Mouse (Mus musculus) liver, embryonic 16.5 days (tissue): ENCODE measurements around the gene Astn2. TPM values are rescaled to one million over a fixed set of nuclear protein-coding genes. Genes with fewer than 3 reads are reported as not detected.
"Not testable (repeated sequence)": the region's sequence is repeated elsewhere in the genome, so short reads cannot be mapped to it uniquely, and the experiment has no call there.

ENCODE experiments used
- ATAC-seq: fragments of 200-750 bp; cut with Nextera tagmentation; 2 replicates; pipeline ENCODE4 v1.8.0; 2017; ENCODE audit warnings: low read depth, mild to moderate bottlenecking, moderate number of reproducible peaks, moderate library complexity
- H3K27ac ChIP-seq: fragments of 300-500 bp; sonication (generic); 2 replicates; pipeline ENCODE4 v1.5.1; 2014; ENCODE audit warnings: mild to moderate bottlenecking, low read length
- H3K27me3 ChIP-seq: fragments of 300-500 bp; sonication (generic); 2 replicates; pipeline ENCODE4 v1.6.1; 2014; ENCODE audit warnings: low read depth, low read length, mixed read lengths; ENCODE audit not compliant: control insufficient read depth, insufficient read depth
- H3K36me3 ChIP-seq: fragments of 300-500 bp; sonication (generic); 2 replicates; pipeline ENCODE4 v1.6.1; 2014; ENCODE audit warnings: mild to moderate bottlenecking; ENCODE audit not compliant: control insufficient read depth, insufficient read depth
- H3K4me1 ChIP-seq: fragments of 300-500 bp; sonication (generic); 2 replicates; pipeline ENCODE4 v1.6.1; 2014; ENCODE audit warnings: low read depth, low read length, mixed read lengths; ENCODE audit not compliant: control insufficient read depth
- H3K4me2 ChIP-seq: fragments of 300-500 bp; sonication (generic); 2 replicates; pipeline ENCODE4 v1.6.1; 2014; ENCODE audit warnings: low read depth, low read length, mixed read lengths
- H3K4me3 ChIP-seq: fragments of 300-500 bp; sonication (generic); 2 replicates; pipeline ENCODE4 v1.5.1; 2014; ENCODE audit warnings: low read depth, mild to moderate bottlenecking, low read length
- H3K9ac ChIP-seq: fragments of 300-500 bp; sonication (generic); 2 replicates; pipeline ENCODE4 v1.6.1; 2014; ENCODE audit warnings: low read depth, low read length
- H3K9me3 ChIP-seq: fragments of 300-500 bp; sonication (generic); replicated peaks from 2 replicates; pipeline ENCODE4 v1.6.1; 2016; ENCODE audit warnings: low read length; ENCODE audit not compliant: control insufficient read depth
- WGBS: fragments of 180-500 bp; shearing (Covaris S2); extraction: QIAGEN DNeasy Blood & Tissue Kit; methylation state at CpG from one replicate; pipeline ENCODE4 v1.1.7; 2014; ENCODE audit not compliant: insufficient replicate concordance; 5-methylcytosine and 5-hydroxymethylcytosine counted together
- polyA plus RNA-seq: library from polyadenylated mRNA; unstranded; fragments of >200 nt; fragmentation: Nextera tagmentation; extraction: Ambion mirVana; gene quantifications from 2 replicates; pipeline ENCODE4 v1.2.1, GENCODE M21; 2015

Gene Astn2
- polyA plus RNA-seq, 1 experiment from 2014 or later = not detected

- H3K9me3 ChIP-seq = no peaks in the 10 kb centered on the region
- H3K4me3 ChIP-seq = no peak overlapping the region
- WGBS = 52% methylated on average over 1 of the region's 1 CpGs
- no peak overlapping the region for H3K4me2 ChIP-seq
- H3K9ac ChIP-seq = no peak overlapping the region
- H3K27ac ChIP-seq = no peak overlapping the region
- H3K27me3 ChIP-seq = no peaks in the 10 kb centered on the region
- no peaks in the 10 kb centered on the region for H3K36me3 ChIP-seq
- no peak for ATAC-seq
- no peaks in the 10 kb centered on the region for H3K4me1 ChIP-seq
These were observed 717.2 kb downstream of the Astn2 start for GRCm38 (mm10) chr4:65687006-65687723.

GRCm38 (mm10) chr4:65686258-65687005 is 718.0 kb downstream of the Astn2 start:
- Histone ChIP-seq H3K4me1 (no peaks in the 10 kb centered on the region), H3K27me3 (no peaks in the 10 kb centered on the region), H3K27ac (no peak overlapping the region), H3K36me3 (no peaks in the 10 kb centered on the region), H3K4me3 (no peak overlapping the region), H3K9me3 (no peaks in the 10 kb centered on the region), H3K4me2 (no peak overlapping the region), H3K9ac (no peak overlapping the region)
- 47% methylated on average over 3 of the region's 3 CpGs for WGBS
- no peak for ATAC-seq

GRCm38 (mm10) chr4:65684401-65684800 is 720.0 kb downstream of the Astn2 start:
- no peak overlapping the region for H3K9ac ChIP-seq
- H3K9me3 ChIP-seq = no peaks in the 10 kb centered on the region
- ATAC-seq = no peak
- no peak overlapping the region for H3K4me2 ChIP-seq
- H3K4me1 ChIP-seq = no peaks in the 10 kb centered on the region
- H3K27me3 ChIP-seq = no peaks in the 10 kb centered on the region
- H3K27ac ChIP-seq = no peak overlapping the region
- no peaks in the 10 kb centered on the region for H3K36me3 ChIP-seq
- 59% methylated on average over 3 of the region's 3 CpGs for WGBS
- H3K4me3 ChIP-seq = no peak overlapping the region

GRCm38 (mm10) chr4:65679786-65680185 is 724.6 kb downstream of the Astn2 start:
- H3K4me1 ChIP-seq, H3K27ac ChIP-seq, H3K4me3 ChIP-seq, H3K9me3 ChIP-seq, H3K36me3 ChIP-seq, ATAC-seq, H3K4me2 ChIP-seq, H3K9ac ChIP-seq, H3K27me3 ChIP-seq: not testable (repeated sequence)
- whole genome bisulfite sequencing = 49% methylated on average over 2 of the region's 2 CpGs

GRCm38 (mm10) chr4:65678929-65679328 is 725.5 kb downstream of the Astn2 start:
- WGBS = 14% methylated on average over 5 of the region's 5 CpGs
- no peaks in the 10 kb centered on the region for H3K36me3 ChIP-seq
- no peaks in the 10 kb centered on the region for H3K4me1 ChIP-seq
- H3K9me3 ChIP-seq = no peaks in the 10 kb centered on the region
- no peak overlapping the region for H3K9ac ChIP-seq
- no peak overlapping the region for H3K27ac ChIP-seq
- ATAC-seq = no peak
- H3K27me3 ChIP-seq = no peaks in the 10 kb centered on the region
- H3K4me2 ChIP-seq = no peak overlapping the region
- H3K4me3 ChIP-seq = no peak overlapping the region

GRCm38 (mm10) chr4:65678495-65678894 is 725.9 kb downstream of the Astn2 start:
- WGBS = 45% methylated on average over 5 of the region's 5 CpGs
- no peak overlapping the region for H3K4me2 ChIP-seq

GRCm38 (mm10) chr4:65674267-65674978 is 730.0 kb downstream of the Astn2 start:
- no peak for ATAC-seq
- no peak overlapping the region for H3K4me2 ChIP-seq
- no peak overlapping the region for H3K27ac ChIP-seq
- no peaks in the 10 kb centered on the region for H3K4me1 ChIP-seq
- 60% methylated on average over 4 of the region's 4 CpGs for WGBS
- no peak overlapping the region for H3K9ac ChIP-seq
- H3K4me3 ChIP-seq = no peak overlapping the region
- no peaks in the 10 kb centered on the region for H3K36me3 ChIP-seq
- no peaks in the 10 kb centered on the region for H3K9me3 ChIP-seq
- no peaks in the 10 kb centered on the region for H3K27me3 ChIP-seq

More at GRCm38 (mm10) chr4:65678495-65678894, 725.9 kb downstream of the Astn2 start:
- Histone ChIP-seq H3K9ac (no peak overlapping the region), H3K4me3 (no peak overlapping the region), H3K4me1 (no peaks in the 10 kb centered on the region), H3K36me3 (no peaks in the 10 kb centered on the region), H3K9me3 (no peaks in the 10 kb centered on the region), H3K27ac (no peak overlapping the region), H3K27me3 (no peaks in the 10 kb centered on the region)
- ATAC-seq = no peak

GRCm38 (mm10) chr4:65673418-65673933 is 730.9 kb downstream of the Astn2 start:
- no peaks in the 10 kb centered on the region for H3K9me3 ChIP-seq
- H3K9ac ChIP-seq = no peak overlapping the region
- H3K4me3 ChIP-seq = no peak overlapping the region
- H3K36me3 ChIP-seq = no peaks in the 10 kb centered on the region
- H3K4me1 ChIP-seq = no peaks in the 10 kb centered on the region
- no peak for ATAC-seq
- no peak overlapping the region for H3K4me2 ChIP-seq
- H3K27ac ChIP-seq = no peak overlapping the region
- no peaks in the 10 kb centered on the region for H3K27me3 ChIP-seq
- 60% methylated on average over 4 of the region's 4 CpGs for WGBS
